Comparison of ENCODE assay signal across 20 mouse cellular contexts in the genomic region with DNA sequence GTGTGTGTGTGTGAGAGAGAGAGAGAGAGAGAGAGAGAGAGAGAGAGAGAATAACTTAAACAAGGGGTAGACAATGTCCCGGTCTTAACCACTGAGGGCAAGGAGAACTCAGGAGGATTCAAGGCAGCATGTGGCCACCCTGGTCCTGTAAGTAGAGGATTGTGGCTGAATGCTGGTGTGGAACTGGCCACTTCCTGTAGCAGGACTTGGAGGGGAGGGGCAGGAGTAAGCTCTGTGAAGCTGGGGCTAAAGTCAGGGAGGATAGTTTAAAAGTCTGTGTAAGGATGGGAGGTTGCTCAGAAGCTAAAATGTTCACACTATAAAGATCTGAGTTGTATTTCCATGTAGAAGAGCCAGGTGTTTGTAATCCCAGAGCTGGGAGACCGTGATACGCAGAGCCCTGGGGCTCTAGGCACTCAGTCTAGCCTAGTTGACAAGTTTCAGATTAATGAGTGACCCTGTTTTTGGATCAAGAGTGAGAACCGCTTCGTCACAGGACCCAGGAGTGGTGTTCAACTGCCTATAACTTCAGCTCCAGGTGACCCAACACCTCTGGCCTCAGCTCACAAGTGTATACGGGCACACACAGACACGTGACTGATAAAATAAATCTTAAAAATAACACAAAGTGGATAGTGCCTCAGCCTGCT. TPM values are rescaled to one million over a fixed set of nuclear protein-coding genes. Genes with fewer than 3 reads are reported as not detected.
DNase-seq lines count a peak whose midpoint lies in the region; ATAC-seq and TF ChIP-seq lines count a peak whose summit lies in the region.
"Had no signal": no experiment of that assay in that cellular context is flagged by ENCODE, and none has a peak within 500 bp of the region (broad histone marks: within the 10 kb centered on the region; RNA-seq: fewer than 3 reads in every experiment).

No protein-coding gene starts in this region.

- no peak overlapping the region for H3K4me3 ChIP-seq in hindbrain, embryonic 12.5 days
- no peak overlapping the region for H3K4me3 ChIP-seq in hindbrain, postnatal 0 days (ENCODE audit: low read length)
- no peak overlapping the region for H3K4me3 ChIP-seq in stomach, embryonic 15.5 days (replicated peaks)
- H3K4me3 ChIP-seq in stomach, postnatal 0 days (ENCODE audit: low read depth, low read length) = no peak overlapping the region
- H3K4me3 ChIP-seq in kidney, embryonic 14.5 days (ENCODE audit: low read length) = no peak overlapping the region
- peak overlapping the region; percentile 76 for H3K4me3 ChIP-seq in megakaryocyte, embryonic 14.5 days (replicated peaks)
- H3K4me3 ChIP-seq: embryonic facial prominence, embryonic 15.5 days; forebrain, embryonic 12.5 days; hindbrain, embryonic 10.5 days; left cerebral cortex, adult 2 months; liver, embryonic 13.5 days; midbrain, embryonic 12.5 days; neural tube, embryonic 12.5 days had no signal

- H3K4me1 ChIP-seq in hindbrain, embryonic 12.5 days = peaks cover 2% of the 10 kb centered on the region; the same call in 1 of the 2 replicates
- H3K4me1 ChIP-seq in hindbrain, postnatal 0 days (ENCODE audit: insufficient read depth, low read length) = no peaks in the 10 kb centered on the region
- H3K4me1 ChIP-seq in stomach, embryonic 15.5 days = 0 out of 2 replicates have a peak, but pooled peaks cover 4% of the 10 kb centered on the region
- H3K4me1 ChIP-seq in stomach, postnatal 0 days (replicated peaks; ENCODE audit: control insufficient read depth, insufficient read depth) = no peaks in the 10 kb centered on the region
- no peaks in the 10 kb centered on the region for H3K4me1 ChIP-seq in kidney, embryonic 14.5 days (ENCODE audit: control insufficient read depth, insufficient read depth, low read length)
- H3K4me1 ChIP-seq in megakaryocyte, embryonic 14.5 days = peaks cover 40% of the 10 kb centered on the region
- H3K4me1 ChIP-seq: neural tube, embryonic 12.5 days had no signal

- no peak for ATAC-seq in hindbrain, embryonic 12.5 days (ENCODE audit: low FRiP score)
- no peak for ATAC-seq in hindbrain, postnatal 0 days
- peak; percentile 54; the same call in 1 of the 2 replicates for ATAC-seq in stomach, embryonic 15.5 days (ENCODE audit: insufficient read depth, low FRiP score, low read depth)
- ATAC-seq in stomach, postnatal 0 days (ENCODE audit: low FRiP score, low TSS enrichment) = no peak
- 0 out of 2 replicates have a peak, but pooled peaks have one; percentile 5 for ATAC-seq in kidney, embryonic 14.5 days (ENCODE audit: low FRiP score, low TSS enrichment)
- ATAC-seq: Patski had no signal

- TF ChIP-seq EP300 in stomach, postnatal 0 days (optimal IDR thresholded peaks at IDR 0.05) = no peak

- 85% methylated on average over 7 of the region's 7 CpGs for WGBS in hindbrain, embryonic 12.5 days
- 84% methylated on average over 7 of the region's 7 CpGs for WGBS in hindbrain, postnatal 0 days
- WGBS in stomach, embryonic 15.5 days = 60% methylated on average over 7 of the region's 7 CpGs
- WGBS in stomach, postnatal 0 days = 65% methylated on average over 7 of the region's 7 CpGs
- 55% methylated on average over 7 of the region's 7 CpGs for WGBS in kidney, embryonic 14.5 days

- no peaks in the 10 kb centered on the region for H3K27me3 ChIP-seq in hindbrain, embryonic 12.5 days
- no peaks in the 10 kb centered on the region for H3K27me3 ChIP-seq in hindbrain, postnatal 0 days (ENCODE audit: insufficient read depth, low read length)
- H3K27me3 ChIP-seq in stomach, embryonic 15.5 days (replicated peaks) = no peaks in the 10 kb centered on the region
- no peaks in the 10 kb centered on the region for H3K27me3 ChIP-seq in stomach, postnatal 0 days (ENCODE audit: control insufficient read depth, insufficient read depth, low read length)
- no peaks in the 10 kb centered on the region for H3K27me3 ChIP-seq in kidney, embryonic 14.5 days (ENCODE audit: control insufficient read depth, insufficient read depth, low read length)
- no peaks in the 10 kb centered on the region for H3K27me3 ChIP-seq in megakaryocyte, embryonic 14.5 days (replicated peaks)
- H3K27me3 ChIP-seq: embryonic facial prominence, embryonic 15.5 days; forebrain, embryonic 12.5 days; liver, embryonic 13.5 days; midbrain, embryonic 12.5 days; neural tube, embryonic 12.5 days; Patski had no signal

- no peak for TF ChIP-seq CTCF in hindbrain, postnatal 0 days (IDR thresholded peaks at IDR 0.05; ENCODE audit: low read depth)
- TF ChIP-seq CTCF in stomach, postnatal 0 days (IDR thresholded peaks at IDR 0.05; ENCODE audit: low read depth) = no peak

- H3K27ac ChIP-seq in hindbrain, embryonic 12.5 days = peak overlapping the region; percentile 23; the same call in 1 of the 2 replicates
- H3K27ac ChIP-seq in hindbrain, postnatal 0 days = no peak overlapping the region
- H3K27ac ChIP-seq in stomach, embryonic 15.5 days = no peak overlapping the region
- H3K27ac ChIP-seq in stomach, postnatal 0 days (replicated peaks) = no peak overlapping the region
- no peak overlapping the region for H3K27ac ChIP-seq in kidney, embryonic 14.5 days (ENCODE audit: low read depth, low read length)
- H3K27ac ChIP-seq: embryonic facial prominence, embryonic 15.5 days; forebrain, embryonic 12.5 days; hindbrain, embryonic 10.5 days; left cerebral cortex, adult 2 months; liver, embryonic 13.5 days; macrophage; midbrain, embryonic 12.5 days; neural tube, embryonic 12.5 days had no signal

- DNase-seq in hindbrain, postnatal 0 days (ENCODE audit: low spot score) = no peak
- no peak for DNase-seq in stomach, postnatal 0 days (ENCODE audit: low spot score)
- DNase-seq in cerebellum, adult 18-20 months = no peak
- no peak for DNase-seq in cerebellum, postnatal 10 days
- DNase-seq: adrenal gland, adult 8-10 months; right cerebral cortex, postnatal 4 days had no signal

- no peak overlapping the region for H3K9ac ChIP-seq in hindbrain, embryonic 12.5 days
- H3K9ac ChIP-seq in hindbrain, postnatal 0 days (replicated peaks; ENCODE audit: low read length) = no peak overlapping the region
- H3K9ac ChIP-seq in stomach, embryonic 15.5 days = no peak overlapping the region
- no peak overlapping the region for H3K9ac ChIP-seq in stomach, postnatal 0 days (ENCODE audit: low read length)
- no peak overlapping the region for H3K9ac ChIP-seq in kidney, embryonic 14.5 days (ENCODE audit: low read depth, low read length)
- H3K9ac ChIP-seq: embryonic facial prominence, embryonic 15.5 days; forebrain, embryonic 12.5 days; liver, embryonic 13.5 days; lung, embryonic 14.5 days; midbrain, embryonic 12.5 days; neural tube, embryonic 12.5 days had no signal

- no peaks in the 10 kb centered on the region for H3K36me3 ChIP-seq in hindbrain, embryonic 12.5 days
- H3K36me3 ChIP-seq in hindbrain, postnatal 0 days (ENCODE audit: insufficient read depth, low read length) = no peaks in the 10 kb centered on the region
- H3K36me3 ChIP-seq in stomach, embryonic 15.5 days = no peaks in the 10 kb centered on the region
- no peaks in the 10 kb centered on the region for H3K36me3 ChIP-seq in stomach, postnatal 0 days (ENCODE audit: control insufficient read depth, insufficient read depth, low read length)
- H3K36me3 ChIP-seq in kidney, embryonic 14.5 days (ENCODE audit: control insufficient read depth, insufficient read depth, low read length) = no peaks in the 10 kb centered on the region
- H3K36me3 ChIP-seq in megakaryocyte, embryonic 14.5 days (replicated peaks; ENCODE audit: low read length) = peaks cover 9% of the 10 kb centered on the region
- H3K36me3 ChIP-seq: embryonic facial prominence, embryonic 15.5 days; forebrain, embryonic 12.5 days; hindbrain, embryonic 10.5 days; liver, embryonic 13.5 days; midbrain, embryonic 12.5 days; neural tube, embryonic 12.5 days had no signal

- H3K9me3 ChIP-seq in hindbrain, embryonic 12.5 days (replicated peaks) = no peaks in the 10 kb centered on the region
- no peaks in the 10 kb centered on the region for H3K9me3 ChIP-seq in hindbrain, postnatal 0 days (ENCODE audit: low read length)
- H3K9me3 ChIP-seq in stomach, embryonic 15.5 days = no peaks in the 10 kb centered on the region
- no peaks in the 10 kb centered on the region for H3K9me3 ChIP-seq in stomach, postnatal 0 days (ENCODE audit: control insufficient read depth, low read length)
- no peaks in the 10 kb centered on the region for H3K9me3 ChIP-seq in kidney, embryonic 14.5 days (ENCODE audit: control insufficient read depth, low read length)
- H3K9me3 ChIP-seq in megakaryocyte, embryonic 14.5 days = peaks cover 5% of the 10 kb centered on the region; the same call in 1 of the 2 replicates
- H3K9me3 ChIP-seq: embryonic facial prominence, embryonic 15.5 days; forebrain, embryonic 12.5 days; hindbrain, embryonic 10.5 days; liver, embryonic 13.5 days; midbrain, embryonic 12.5 days; neural tube, embryonic 12.5 days had no signal

- H3K4me2 ChIP-seq in hindbrain, embryonic 12.5 days (replicated peaks) = no peak overlapping the region
- H3K4me2 ChIP-seq in hindbrain, postnatal 0 days (ENCODE audit: low read depth, low read length) = no peak overlapping the region
- no peak overlapping the region for H3K4me2 ChIP-seq in stomach, embryonic 15.5 days
- H3K4me2 ChIP-seq in stomach, postnatal 0 days (replicated peaks; ENCODE audit: low read depth) = no peak overlapping the region
- no peak overlapping the region for H3K4me2 ChIP-seq in kidney, embryonic 14.5 days (replicated peaks; ENCODE audit: low read depth, low read length)
- H3K4me2 ChIP-seq: embryonic facial prominence, embryonic 15.5 days; forebrain, embryonic 12.5 days; liver, embryonic 13.5 days; lung, embryonic 14.5 days; midbrain, embryonic 12.5 days; neural tube, embryonic 12.5 days had no signal

RNA-seq across cellular contexts. Expression of gene Psmd7, which starts 16.7 kb away (rescaled TPM):
- 291 and 295 TPM in 2 replicates for polyA plus RNA-seq in hindbrain, embryonic 12.5 days (2016; fragmentation: Nextera tagmentation; extraction: Ambion mirVana)
- total RNA-seq in hindbrain, postnatal 0 days (2014; rRNA removed) = 21.7 and 34.4 TPM in 2 replicates
- 253 and 257 TPM in 2 replicates for polyA plus RNA-seq in hindbrain, postnatal 0 days (2015; fragmentation: Nextera tagmentation; extraction: Ambion mirVana)
- 251 and 263 TPM in 2 replicates for polyA plus RNA-seq in stomach, embryonic 15.5 days (2015; fragmentation: Nextera tagmentation; extraction: Ambion mirVana)
- polyA plus RNA-seq in stomach, postnatal 0 days (2015; fragmentation: Nextera tagmentation; extraction: Ambion mirVana) = 180 and 186 TPM in 2 replicates
- 266 and 271 TPM in 2 replicates for polyA plus RNA-seq in kidney, embryonic 14.5 days (2014; fragmentation: Nextera tagmentation; extraction: Ambion mirVana)
- 13.5 and 35.9 TPM in 2 replicates for polyA plus RNA-seq in megakaryocyte, embryonic 14.5 days (2012; ENCODE audit: insufficient read depth, low replicate concordance)

Comparison
In these comparisons a context has a peak if more than half of its experiments do, and no peak if none do; other contexts are left out.
1. ATAC-seq: peak in stomach, embryonic 15.5 days (single experiment) and kidney, embryonic 14.5 days (single experiment); none in hindbrain, embryonic 12.5 days (single experiment), hindbrain, postnatal 0 days (single experiment) and stomach, postnatal 0 days (single experiment).